Mouse (Mus musculus) left cerebral cortex, adult 8-10 months (tissue): ENCODE measurements at regions not wholly inside any gene's neighbourhood (a gene's known extent, or its start where the extent isn't known, plus 50 kb on each side); places are given as distances from the start of the nearest gene placed in this dataset.
A peak's percentile ranks its signal among the peaks of the same experiment; 100 is the strongest.

ENCODE experiments used
- DNase-seq, 2 experiments: peaks; one replicate each; pipeline ENCODE4 v3.0.0; 2022; ENCODE audit warnings: low spot score in 2 of 2

GRCm38 (mm10) chr7:72362690-72363089, 56.3 kb upstream of the Mctp2 start:
- peak; percentile 6 to 61 for DNase-seq

- DNase-seq = no peak
These were observed 84.9 kb upstream of the Mctp2 start for GRCm38 (mm10) chr7:72391323-72391722.

- peak; percentile 7 to 40 for DNase-seq
These were observed 93.6 kb upstream of the Mctp2 start for GRCm38 (mm10) chr7:72400056-72400455.

GRCm38 (mm10) chr7:72406131-72406530, 99.7 kb upstream of the Mctp2 start:
- no peak for DNase-seq

- DNase-seq = no peak
These were observed 102.1 kb upstream of the Mctp2 start for GRCm38 (mm10) chr7:72408409-72408986.

DNA sequence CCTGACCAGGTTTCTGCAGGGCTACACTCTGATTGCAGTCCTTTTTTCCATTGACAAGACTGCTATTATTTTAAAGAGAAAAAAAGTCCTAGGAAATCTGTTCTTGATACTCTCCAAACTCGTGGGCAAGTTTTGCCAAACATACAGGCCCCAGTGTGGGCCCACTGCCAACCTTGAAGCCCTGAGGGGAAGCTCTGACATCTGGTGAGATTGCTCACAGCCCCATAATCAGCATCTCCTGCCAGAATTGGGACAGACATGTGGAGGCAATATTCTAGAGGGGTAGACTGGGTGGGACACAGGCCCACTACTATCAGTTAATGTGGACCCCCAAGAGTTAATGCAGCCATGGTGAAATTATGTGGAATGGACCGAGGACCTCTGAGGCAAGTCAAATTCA, 132.1 kb upstream of the Mctp2 start:
- no peak for DNase-seq

GRCm38 (mm10) chr7:72442001-72442400, 135.6 kb upstream of the Mctp2 start:
- no peak for DNase-seq

GRCm38 (mm10) chr7:72444016-72444415, 137.6 kb upstream of the Mctp2 start:
- DNase-seq = no peak

GRCm38 (mm10) chr7:72444792-72445191, 138.4 kb upstream of the Mctp2 start:
- no peak for DNase-seq

GRCm38 (mm10) chr7:72446911-72447310, 140.5 kb upstream of the Mctp2 start:
- no peak for DNase-seq

GRCm38 (mm10) chr7:72462978-72463377, 156.6 kb upstream of the Mctp2 start:
- DNase-seq = no peak

GRCm38 (mm10) chr7:72464658-72465057, 158.2 kb upstream of the Mctp2 start:
- no peak for DNase-seq

GRCm38 (mm10) chr7:72469691-72470090, 163.3 kb upstream of the Mctp2 start:
- DNase-seq = no peak

DNA sequence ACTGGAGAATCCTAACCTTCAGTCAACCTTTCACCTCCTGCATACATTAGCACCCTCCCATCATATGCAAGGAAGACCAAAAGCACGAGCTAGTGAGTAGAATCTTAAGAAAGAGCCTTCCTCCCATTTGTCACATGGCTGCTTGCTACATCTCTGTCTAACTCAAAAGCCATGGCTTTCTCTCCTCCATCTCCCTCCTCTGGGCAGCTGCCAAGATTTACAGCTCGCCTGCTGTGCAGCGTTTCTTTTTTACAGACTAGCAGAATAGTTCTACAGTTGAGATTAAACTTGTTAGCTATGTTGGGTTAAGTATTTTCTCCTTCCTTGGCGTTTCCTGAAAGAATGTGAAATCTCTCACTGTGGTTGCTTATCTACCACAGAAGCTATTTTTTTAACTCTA, 168.3 kb upstream of the Mctp2 start:
- no peak for DNase-seq

- no peak for DNase-seq
These were observed 172.5 kb upstream of the Mctp2 start for GRCm38 (mm10) chr7:72478936-72479335.

DNA sequence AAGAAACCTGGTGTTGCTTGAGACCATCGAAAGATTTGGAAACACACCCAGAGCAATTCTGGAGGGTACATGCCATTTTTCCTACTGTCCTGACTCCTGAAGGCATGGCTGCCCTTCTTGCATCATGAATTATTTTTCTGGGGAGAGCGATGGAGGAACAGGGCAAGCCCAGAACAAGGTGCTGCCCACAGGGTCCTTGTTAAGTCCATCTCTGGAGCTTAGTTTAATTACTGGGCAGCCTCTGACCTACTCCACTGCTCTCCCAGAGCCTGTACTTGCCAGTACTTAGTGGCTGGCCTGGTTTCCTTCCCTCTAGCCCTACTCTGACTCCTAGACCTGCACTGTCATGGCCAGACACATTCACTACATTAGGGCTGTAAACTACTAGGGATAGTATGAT, 174.9 kb upstream of the Mctp2 start:
- DNase-seq = no peak

- no peak for DNase-seq
These were observed 183.8 kb upstream of the Mctp2 start for GRCm38 (mm10) chr7:72490161-72490560.

- DNase-seq = no peak
These were observed 186.9 kb upstream of the Mctp2 start for GRCm38 (mm10) chr7:72493292-72493691.

DNA sequence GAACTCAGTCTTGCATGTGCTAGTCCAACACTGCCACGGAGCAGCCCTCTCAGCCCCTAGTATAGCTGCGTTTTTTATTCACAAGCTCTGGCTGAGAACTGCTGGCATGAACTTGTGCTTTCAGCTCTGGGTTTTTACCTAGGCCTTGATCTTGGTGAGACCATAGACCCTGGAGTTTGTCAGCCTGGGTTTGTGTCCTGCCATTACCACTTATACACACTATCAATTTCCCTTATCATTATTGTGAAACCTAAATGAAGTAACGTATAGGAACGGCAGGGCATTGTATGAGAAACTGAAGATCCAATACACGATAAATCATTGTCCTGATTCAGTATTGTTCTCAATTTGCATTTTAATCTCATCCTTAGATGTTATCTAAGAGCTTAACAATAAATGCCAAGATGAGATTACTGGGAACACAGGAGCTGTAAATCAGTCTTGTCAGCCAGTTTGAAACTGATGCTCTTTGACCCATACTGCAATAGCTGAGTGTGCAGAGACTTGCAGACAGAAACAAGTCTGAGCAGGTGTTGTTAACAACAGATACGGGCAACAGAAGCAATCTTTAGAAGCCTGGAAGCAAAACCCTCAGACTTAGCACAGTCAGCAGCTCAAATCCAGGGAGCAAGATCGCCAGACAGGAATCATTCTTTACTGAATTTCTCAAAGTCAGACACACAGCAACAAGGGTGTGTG, 190.7 kb upstream of the Mctp2 start:
- DNase-seq = no peak

DNA sequence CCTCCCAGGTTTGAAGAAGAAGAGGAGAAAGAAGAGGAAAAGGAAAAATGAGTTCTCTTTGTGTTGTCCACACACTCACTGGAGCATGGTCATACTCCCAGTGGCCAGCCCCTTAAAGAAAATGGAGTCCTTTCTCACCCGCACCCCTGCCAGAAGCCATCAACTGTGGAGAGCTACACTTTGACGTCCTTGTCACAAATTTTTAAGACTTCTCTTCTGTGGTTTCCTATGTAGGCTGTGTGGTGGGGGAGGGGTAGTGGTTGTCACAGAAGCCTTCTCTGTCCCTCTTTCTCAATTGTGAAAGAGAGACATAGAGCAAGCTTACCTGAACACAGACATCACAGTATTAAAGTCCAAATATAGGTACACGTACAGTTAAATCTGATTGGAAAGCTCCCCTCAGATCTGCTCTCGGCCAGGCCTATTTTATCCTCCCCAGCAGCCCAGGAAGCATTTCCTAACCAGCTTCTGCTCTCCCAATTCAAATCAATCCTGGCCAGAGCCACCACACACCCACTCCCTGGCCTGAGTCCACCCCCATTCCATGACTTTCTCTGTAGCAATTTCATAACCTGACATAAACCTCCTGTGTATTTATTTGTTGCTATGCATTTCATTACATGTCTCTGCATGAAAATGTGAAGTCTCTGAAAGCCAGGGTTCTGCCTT, 192.3 kb upstream of the Mctp2 start:
- DNase-seq = peak in 1 of 2 experiments; percentile 4

- DNase-seq = no peak
These were observed 193.4 kb upstream of the Mctp2 start for GRCm38 (mm10) chr7:72499788-72500187.

- DNase-seq = no peak
These were observed 193.8 kb upstream of the Mctp2 start for GRCm38 (mm10) chr7:72500190-72500589.

GRCm38 (mm10) chr7:72500996-72501395, 194.6 kb upstream of the Mctp2 start:
- no peak for DNase-seq
